Mouse (Mus musculus) bone marrow macrophage, adult 2 months (primary cell): ENCODE measurements around the gene Rab3b. TPM values are rescaled to one million over a fixed set of nuclear protein-coding genes. Genes with fewer than 3 reads are reported as not detected.

ENCODE experiments used
- H3K27ac ChIP-seq: 2 replicates; pipeline ENCODE4 v1.5.1; 2012; ENCODE audit warnings: low read depth, low read length; ENCODE audit not compliant: insufficient read depth
- H3K4me1 ChIP-seq: 2 replicates; pipeline ENCODE4 v1.6.1; 2012; ENCODE audit warnings: low read length; ENCODE audit not compliant: control insufficient read depth, insufficient read depth
- H3K4me3 ChIP-seq: 2 replicates; pipeline ENCODE4 v1.5.1; 2012; ENCODE audit warnings: mild to moderate bottlenecking, low read length, moderate library complexity; ENCODE audit not compliant: insufficient read depth
- CTCF ChIP-seq: IDR thresholded peaks from 2 replicates; pipeline ENCODE4 v1.5.1; 2012; ENCODE audit warnings: low read depth, mild to moderate bottlenecking, low read length, moderate library complexity
- POLR2A ChIP-seq: IDR thresholded peaks from 2 replicates; pipeline ENCODE4 v1.6.1; 2012; ENCODE audit warnings: mild to moderate bottlenecking, low read depth, low read length, borderline replicate concordance
- polyA plus RNA-seq: library from polyadenylated mRNA; stranded (reverse); fragments of >200 nt; gene quantifications from 2 replicates; pipeline ENCODE4 v1.2.4, GENCODE M21; 2012; ENCODE audit not compliant: missing spikeins, insufficient read depth, insufficient read length

The Rab3b gene
- polyA plus RNA-seq, 1 experiment, result not detected

- H3K27ac ChIP-seq, result no peak overlapping the region
- no peaks in the 10 kb centered on the region for H3K4me1 ChIP-seq
- no peak overlapping the region for H3K4me3 ChIP-seq
- TF ChIP-seq POLR2A (no peak), CTCF (no peak)
Observed at GRCm38 (mm10) chr4:108887456-108887855, 8.6 kb downstream of the Rab3b start.

- Histone ChIP-seq H3K27ac (no peak overlapping the region), H3K4me1 (no peaks in the 10 kb centered on the region), H3K4me3 (no peak overlapping the region)
- TF ChIP-seq POLR2A (no peak), CTCF (no peak)
Observed at GRCm38 (mm10) chr4:108890876-108891275, 12.0 kb downstream of the Rab3b start.

GRCm38 (mm10) chr4:108900421-108900820 lies 21.6 kb downstream of the Rab3b start:
- Histone ChIP-seq H3K27ac (no peak overlapping the region), H3K4me3 (no peak overlapping the region), H3K4me1 (peaks cover 5% of the 10 kb centered on the region; the same call in 1 of the 2 replicates)
- no peak for TF ChIP-seq POLR2A
- TF ChIP-seq CTCF, result no peak

GRCm38 (mm10) chr4:108902886-108903285 lies 24.0 kb downstream of the Rab3b start:
- no peak overlapping the region for H3K4me3 ChIP-seq
- no peak overlapping the region for H3K27ac ChIP-seq
- no peak for TF ChIP-seq CTCF
- TF ChIP-seq POLR2A, result no peak
- H3K4me1 ChIP-seq, result peaks cover 11% of the 10 kb centered on the region

GRCm38 (mm10) chr4:108903346-108903745 lies 24.5 kb downstream of the Rab3b start:
- H3K27ac ChIP-seq, result no peak overlapping the region
- peaks cover 11% of the 10 kb centered on the region for H3K4me1 ChIP-seq
- no peak for TF ChIP-seq CTCF
- TF ChIP-seq POLR2A, result no peak
- H3K4me3 ChIP-seq, result no peak overlapping the region

- Histone ChIP-seq H3K4me3 (no peak overlapping the region), H3K27ac (no peak overlapping the region), H3K4me1 (peaks cover 11% of the 10 kb centered on the region)
- TF ChIP-seq POLR2A, result no peak
- no peak for TF ChIP-seq CTCF
Observed at GRCm38 (mm10) chr4:108904076-108904475, 25.2 kb downstream of the Rab3b start.

- H3K4me3 ChIP-seq, result no peak overlapping the region
- H3K4me1 ChIP-seq, result peaks cover 14% of the 10 kb centered on the region
- no peak overlapping the region for H3K27ac ChIP-seq
- TF ChIP-seq POLR2A, result no peak
- no peak for TF ChIP-seq CTCF
Observed at GRCm38 (mm10) chr4:108904790-108905189, 25.9 kb downstream of the Rab3b start.

GRCm38 (mm10) chr4:108905859-108906258 lies 27.0 kb downstream of the Rab3b start:
- Histone ChIP-seq H3K27ac (no peak overlapping the region), H3K4me1 (peaks cover 14% of the 10 kb centered on the region), H3K4me3 (no peak overlapping the region)
- TF ChIP-seq CTCF (no peak), POLR2A (no peak)

GRCm38 (mm10) chr4:108907475-108907874 lies 28.6 kb downstream of the Rab3b start:
- Histone ChIP-seq H3K27ac (no peak overlapping the region), H3K4me3 (no peak overlapping the region), H3K4me1 (peaks cover 16% of the 10 kb centered on the region)
- TF ChIP-seq POLR2A, result no peak
- TF ChIP-seq CTCF, result no peak

- H3K4me1 ChIP-seq, result peaks cover 22% of the 10 kb centered on the region
- no peak overlapping the region for H3K27ac ChIP-seq
- TF ChIP-seq CTCF (no peak), POLR2A (no peak)
- no peak overlapping the region for H3K4me3 ChIP-seq
Observed at GRCm38 (mm10) chr4:108909872-108910425, 31.1 kb downstream of the Rab3b start.
